Mouse (Mus musculus) ovary, postnatal 14 days (tissue): ENCODE results near the gene Plekha6.

Experiments
- DNase-seq: peaks from one replicate; pipeline ENCODE4 v3.0.0; 2022; ENCODE audit warnings: low spot score

Gene Plekha6

DNA sequence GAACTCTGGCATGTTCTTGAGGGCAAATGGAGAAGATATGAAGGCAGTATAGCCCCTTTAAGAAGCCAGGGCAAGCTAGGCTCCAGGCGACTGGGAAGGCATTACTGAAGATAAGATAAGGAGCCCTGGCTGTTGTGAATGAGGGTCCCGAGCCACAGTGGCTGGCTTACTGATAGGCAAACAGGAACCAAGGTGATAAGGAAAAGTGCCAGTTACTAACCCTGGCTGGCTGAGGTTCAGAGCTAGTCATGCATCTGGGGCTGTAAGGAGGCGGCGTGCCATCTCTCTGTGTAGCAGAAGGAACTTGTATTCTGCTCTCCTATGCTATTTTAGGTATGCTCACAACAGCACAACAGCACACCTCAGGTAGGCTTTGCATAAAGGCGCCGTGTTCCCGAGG is 80.7 kb downstream of the Plekha6 start:
- DNase-seq: no peak

DNA sequence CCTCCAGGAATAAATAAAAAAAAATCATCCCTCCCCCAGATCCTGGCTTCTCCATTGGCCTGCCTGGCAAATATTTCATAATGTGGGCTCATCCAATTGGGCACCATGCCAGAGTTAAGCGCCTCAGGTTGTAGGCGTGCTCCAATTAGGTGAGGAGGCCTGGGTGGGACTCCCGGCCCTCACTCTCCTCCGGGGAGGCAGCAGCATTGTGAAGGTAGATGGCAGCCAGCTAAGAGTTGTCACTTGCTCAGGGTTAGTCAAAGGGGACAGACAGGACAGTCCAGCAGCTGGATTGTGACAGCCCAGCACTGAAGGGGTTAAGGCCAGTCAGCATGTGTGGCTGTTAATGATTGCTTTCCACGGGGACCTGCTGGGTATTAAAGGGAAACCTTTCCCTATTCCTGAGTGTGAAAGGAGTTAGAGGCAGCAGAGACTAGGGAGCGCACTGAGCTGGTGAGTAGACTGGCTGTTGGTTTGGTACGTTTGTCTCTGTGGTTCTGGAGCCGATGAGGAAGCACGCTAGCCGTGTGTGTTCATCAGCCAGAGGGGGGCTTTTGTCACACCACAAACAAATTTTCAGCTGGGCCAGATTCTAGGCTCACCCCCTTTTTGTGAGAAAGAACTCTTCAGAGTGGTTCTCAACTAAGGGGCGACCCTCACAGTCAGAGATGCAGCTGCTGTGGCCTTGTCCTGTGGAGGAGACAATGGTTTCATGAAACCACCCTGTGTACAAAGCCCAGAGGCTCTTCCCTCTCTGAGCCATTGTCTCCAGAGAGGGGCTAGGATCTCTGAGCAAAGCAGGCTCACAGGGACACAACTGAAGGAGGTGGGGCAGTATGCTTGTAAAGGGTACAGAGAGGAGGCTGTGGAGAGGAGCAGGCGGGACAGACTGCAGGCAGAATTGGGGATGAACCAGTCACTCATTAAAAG is 81.9 kb downstream of the Plekha6 start:
- DNase-seq: no peak

DNA sequence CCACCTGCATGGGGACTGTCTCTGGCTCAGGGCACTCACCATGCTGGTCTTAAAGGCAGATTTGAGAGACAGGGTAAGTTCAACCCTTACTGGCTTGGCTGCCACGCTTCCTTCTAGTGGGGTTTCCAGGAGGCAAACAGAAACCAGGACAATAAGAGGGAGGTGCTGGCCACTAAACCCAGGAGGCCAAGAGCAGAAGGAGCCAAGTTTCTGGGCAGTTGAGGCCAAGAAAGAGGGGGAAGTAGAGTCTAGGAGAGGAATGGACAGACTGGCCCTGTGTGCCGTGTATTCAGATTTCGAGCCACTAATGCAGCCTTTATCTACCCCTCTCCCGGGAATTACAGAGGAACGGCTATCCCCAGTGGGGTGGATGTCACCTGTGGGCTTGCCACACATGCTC is 83.2 kb downstream of the Plekha6 start:
- no peak for DNase-seq

DNA sequence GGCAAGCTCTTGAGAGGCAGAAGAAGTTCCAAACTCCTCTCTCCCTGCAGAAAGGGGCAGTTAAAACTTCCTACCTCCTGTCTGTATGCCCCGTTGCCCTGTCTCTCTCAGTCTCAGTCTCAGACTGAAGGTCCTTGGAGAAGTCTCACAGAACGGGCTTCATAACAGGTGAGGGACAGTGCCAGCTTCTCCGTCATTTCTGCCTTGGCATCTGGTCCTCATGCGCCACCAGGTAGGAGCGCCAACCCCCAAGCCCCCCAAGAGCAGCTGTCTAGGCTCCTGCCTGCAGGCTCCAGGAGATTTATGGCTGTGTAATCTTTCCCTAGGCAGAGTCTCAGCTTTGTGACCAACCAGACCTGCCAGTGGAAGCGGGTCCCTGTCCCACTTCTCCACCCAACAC is 86.8 kb downstream of the Plekha6 start:
- DNase-seq: no peak

DNA sequence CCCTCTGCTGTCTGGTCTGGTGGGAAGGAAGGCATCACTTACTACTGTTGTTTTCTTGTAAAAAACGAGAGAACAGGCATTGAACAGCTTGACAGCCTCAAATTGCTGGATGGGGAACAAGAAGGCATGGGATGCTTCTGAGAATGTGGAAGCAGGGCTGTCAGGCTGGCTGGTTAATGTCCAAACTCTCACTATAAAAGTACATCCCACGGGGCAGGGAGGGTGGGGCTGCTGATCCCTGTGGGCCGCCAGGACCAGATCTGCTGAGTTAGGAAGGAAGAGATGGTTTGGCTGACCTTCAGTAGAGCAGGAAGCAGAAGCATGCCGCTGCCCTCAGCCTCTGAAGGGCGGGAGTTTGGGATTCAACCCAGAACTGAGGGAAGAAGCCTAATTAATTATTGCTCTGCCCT is 87.6 kb downstream of the Plekha6 start:
- DNase-seq: no peak

DNA sequence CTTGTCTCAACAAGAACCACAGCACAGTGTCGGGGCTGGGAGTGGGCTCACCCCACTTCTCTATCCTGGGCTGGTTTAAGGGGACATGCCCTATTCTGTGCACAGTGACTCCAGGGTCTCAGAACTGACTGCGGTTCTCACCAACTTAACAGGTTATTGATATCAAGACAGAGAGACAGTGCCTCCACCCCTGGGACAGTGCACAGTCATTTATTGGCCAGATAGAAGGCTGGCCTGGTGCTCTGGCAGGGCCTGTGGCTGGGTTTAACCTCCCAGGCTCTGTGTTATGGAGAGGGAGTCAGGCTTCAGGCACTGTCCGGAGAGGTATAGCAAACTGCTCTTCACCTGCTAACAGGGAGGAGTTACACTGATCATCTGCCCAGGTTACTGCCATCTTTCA is 88.2 kb downstream of the Plekha6 start:
- DNase-seq: no peak

DNA sequence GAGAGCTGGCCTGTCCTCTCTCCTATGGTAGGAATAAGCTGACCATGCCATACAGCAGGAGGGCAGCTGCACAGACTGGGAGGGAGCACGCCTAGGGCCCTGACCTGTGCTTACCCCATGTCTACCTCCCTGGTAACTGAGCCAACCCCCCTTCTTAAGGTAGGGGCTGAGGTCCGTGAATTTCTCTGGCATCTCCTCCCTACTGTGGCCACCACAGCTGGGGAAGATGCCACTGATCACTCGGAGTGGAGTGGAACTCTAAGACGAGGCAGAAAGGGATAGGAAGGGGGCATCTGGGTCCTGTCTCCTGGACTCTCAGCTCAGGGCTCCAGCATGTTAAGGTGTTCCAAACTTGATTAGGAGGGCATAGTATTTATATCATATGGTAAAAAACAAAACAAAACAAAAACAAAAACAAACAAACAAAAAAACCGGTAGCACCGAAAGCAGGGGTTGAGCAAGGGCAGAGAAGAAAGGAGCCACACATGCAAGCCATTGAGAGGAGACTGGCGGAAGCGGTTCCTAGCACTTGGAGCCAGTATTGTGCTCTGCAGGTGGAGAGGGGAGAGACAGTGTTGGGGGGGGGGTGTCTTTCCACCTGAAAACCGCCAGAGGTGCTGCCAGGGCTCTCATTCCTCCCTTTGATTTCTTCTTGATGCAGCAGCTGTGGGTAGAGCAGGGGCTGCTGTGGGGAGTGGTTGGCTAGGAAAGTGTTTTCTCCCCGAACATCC is 89.0 kb downstream of the Plekha6 start:
- no peak for DNase-seq

DNA sequence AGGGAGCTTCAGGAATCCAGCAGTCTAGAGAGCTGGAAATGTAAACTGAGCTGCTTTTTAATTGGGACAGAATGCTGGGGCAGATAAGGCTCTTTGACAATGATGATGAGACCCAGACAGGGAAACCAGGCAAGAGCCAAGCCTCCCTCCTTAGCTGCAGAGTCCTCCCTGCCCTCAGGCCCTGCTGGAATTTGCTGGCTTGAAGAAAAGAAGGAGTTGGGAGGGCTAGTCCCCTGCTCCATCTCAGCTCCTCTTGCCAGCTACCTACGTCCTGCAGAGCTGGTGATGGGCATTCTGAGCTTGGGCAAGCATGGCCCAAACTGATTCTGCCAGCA is 89.5 kb downstream of the Plekha6 start:
- no peak for DNase-seq

DNA sequence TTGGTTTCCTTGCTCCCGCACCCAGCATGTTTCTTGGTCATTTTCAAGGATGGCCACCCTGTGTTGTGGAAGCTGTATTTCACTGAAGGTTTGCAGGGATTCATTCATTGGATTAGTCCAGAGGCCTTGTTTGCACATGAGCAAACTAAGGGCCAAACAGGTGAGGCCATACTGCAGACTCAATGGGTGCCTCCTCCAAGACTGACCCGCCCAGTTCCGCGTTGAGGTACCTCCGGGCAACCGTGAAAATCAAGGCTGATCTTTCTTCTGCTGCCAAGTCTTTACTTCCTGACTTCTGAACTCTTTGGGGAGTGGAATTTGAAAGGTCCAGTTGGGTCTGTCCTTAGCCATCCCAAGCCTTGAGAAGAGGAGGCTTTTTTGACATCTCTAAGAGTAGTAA is 90.2 kb downstream of the Plekha6 start:
- no peak for DNase-seq

DNA sequence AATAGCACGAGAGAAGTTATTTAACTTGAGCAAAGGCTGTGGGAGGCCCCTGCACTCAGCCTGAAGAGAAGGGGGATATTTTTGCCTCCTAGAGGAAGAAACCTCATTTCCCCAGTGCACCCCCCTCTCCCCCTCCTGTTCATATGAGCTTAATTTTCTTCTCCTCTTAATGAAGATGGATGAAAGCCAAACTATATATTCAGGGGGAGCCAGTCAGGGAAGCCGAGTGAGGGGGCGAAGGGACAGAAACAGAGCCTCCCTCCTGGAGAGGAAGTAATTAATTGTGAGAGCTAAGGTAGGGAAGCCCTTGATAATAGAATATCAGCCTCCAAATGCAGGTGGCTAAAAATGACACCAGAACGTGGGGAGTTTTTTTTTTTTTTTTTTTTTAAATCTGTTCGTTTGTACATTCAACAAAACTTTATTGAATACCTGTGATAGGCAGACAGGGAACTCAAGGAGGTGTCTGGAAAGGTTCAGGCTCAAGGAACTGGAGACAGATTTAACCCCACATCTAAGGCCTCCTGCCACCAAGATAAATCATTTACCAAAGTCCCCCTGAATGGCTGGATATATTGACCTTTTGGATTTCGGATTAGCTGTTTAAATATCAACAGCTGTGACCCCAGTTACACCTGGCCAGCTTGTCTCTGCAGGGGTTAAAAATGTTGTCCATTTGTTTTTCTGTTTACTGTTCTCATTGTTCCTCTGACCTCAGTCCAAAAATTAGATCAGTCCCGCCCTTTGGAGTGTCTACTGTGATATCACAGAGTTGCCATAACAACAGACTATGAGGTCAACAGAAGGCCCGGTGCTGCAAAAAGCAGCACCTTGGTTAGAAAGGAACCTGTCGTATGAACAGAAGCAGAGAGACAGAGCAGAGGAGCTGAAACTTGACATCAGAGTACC is 91.1 kb downstream of the Plekha6 start:
- DNase-seq: no peak

DNA sequence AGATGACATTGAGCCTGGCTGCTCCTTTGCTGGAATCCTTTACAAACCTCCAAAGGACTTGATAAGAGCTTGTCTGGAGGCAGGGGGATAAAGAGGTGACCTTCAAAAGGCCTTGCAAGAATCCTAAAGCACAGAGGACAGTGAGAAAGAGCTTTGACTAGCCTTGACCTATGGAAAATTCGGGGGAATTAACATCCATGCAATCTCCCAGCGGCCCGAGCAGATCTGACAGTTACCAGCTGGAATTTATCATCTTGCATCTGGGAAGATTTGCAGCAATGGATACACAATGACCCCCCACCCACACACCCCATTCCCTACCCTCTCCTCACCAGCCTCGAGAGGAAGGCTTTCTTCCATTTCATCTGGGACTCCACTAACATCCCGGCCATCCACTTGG is 91.8 kb downstream of the Plekha6 start:
- DNase-seq: no peak

DNA sequence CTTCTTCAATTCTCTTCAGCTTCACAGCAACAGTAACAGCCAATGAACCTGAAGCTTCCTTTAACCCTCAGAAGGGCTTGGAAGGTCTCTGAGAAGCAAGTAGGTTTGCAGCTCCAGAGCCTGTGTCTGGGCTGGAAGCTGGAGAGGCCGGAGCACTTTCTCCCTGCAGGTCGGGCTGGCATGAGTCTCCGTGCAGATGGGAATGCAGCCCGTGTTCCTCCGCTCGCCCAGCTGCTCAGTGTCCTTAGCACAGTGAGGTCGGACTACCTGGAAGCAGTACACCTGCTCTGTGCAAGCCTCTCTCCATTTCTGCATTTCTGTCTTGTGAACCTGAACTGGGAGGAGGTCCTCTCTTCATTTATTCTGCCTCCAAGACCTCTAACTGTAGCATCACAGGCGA is 92.3 kb downstream of the Plekha6 start:
- no peak for DNase-seq

DNA sequence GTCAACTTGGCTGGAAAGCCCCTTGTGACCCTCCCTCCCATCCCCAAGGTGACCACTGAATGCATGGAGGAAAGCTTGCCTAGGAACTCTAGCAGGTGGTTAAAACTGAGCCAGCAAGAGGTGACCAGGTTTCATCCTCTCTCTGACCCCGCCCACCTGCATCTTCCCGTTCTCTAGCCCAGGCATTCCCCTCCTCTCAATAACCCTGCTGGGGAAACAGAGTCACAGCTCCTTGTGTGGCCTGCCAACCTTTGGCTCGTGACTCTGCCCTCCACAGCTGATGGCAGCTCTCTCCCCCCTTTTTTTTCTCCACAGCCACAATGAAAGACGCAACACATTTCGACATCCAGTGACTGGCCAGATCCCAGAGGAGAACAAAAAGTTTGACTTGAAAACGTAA is 94.7 kb downstream of the Plekha6 start:
- no peak for DNase-seq

DNA sequence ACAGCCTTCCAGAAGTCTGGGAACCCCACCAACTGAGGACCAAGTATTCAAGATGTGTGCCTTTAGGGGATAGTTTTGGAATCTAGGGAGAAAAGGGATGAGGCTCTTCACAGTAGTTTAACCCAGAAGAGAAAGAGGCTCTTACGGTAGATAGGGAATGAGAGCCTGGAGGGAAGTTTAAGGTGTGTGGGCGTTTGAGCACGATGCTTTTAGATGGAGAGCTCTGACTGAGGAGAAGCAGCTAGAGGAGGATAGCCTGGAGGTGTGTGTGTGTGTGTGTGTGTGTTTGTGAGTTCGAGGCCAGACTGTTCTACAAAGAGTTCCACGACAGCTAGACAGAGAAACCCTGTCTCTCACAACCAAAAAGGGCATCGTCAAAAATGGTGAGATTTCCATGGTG is 98.6 kb downstream of the Plekha6 start:
- DNase-seq: no peak

DNA sequence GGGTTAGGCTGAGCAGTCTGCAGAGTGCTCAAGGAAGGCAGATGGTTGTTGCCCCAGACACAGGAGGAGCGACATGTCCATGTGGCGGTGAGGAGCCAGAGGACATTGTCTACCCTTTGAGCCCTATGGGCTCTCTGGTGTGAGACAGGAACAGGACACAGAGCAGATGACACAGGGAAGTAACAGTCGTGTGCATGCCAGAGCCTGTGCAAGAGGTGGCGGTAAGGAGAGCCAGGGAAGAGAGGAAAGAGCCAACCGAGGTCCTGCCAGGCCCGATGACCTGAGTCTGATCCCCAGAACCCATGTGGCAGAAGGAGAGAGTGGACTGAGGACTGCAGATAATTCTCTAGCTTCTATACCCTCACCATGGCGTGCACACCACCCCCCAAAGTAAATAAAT is 99.1 kb downstream of the Plekha6 start:
- no peak for DNase-seq

DNA sequence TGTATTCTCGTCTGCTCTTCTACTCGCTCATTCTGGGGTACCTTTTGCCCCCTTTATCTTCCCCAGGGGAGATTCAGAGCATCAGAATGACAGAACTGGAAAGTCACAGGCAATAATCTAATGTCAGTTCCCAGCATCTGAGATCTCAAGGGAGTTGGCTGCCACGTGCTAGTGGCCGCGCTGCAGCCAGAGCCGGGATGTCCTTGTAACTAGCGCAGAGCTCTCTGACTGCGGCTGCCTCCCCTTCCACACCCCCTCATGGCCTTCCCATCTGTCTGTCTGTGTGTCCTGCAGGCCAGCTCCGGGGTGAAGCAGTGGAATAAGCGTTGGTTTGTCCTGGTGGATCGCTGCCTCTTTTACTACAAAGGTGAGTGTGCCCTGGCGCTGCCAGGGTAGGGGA is 100.4 kb downstream of the Plekha6 start:
- DNase-seq: no peak

DNA sequence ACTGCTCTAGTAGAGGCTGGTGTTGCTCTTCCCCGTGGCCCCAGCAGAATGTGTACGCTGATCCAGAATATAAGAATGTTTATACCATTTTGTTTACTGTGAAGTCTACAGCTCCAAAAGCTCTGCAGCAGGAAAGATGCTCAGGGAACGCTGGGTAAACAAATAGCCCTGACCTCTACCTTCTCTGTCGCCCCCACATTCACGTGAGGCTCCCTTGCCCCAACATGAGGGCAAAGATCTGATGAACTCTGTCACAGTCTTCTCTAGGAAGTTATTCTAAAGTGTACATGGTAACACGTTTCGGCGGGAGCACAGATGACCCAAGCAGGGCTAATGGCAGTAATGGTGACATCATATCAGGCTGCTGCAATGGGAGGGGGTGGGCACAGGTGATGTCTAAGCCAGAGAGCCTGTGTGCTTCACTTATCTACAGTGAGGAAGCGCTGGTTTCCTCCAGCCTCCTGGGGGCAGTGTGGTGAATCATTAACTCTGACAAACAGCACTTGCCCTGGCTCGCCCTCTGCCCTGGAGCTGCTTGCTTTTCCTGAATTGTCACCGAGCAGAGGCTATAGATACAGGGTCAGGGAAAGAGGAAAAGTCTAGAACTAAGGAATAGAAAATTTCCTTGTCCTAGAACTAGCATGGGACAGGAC is 101.2 kb downstream of the Plekha6 start:
- no peak for DNase-seq

DNA sequence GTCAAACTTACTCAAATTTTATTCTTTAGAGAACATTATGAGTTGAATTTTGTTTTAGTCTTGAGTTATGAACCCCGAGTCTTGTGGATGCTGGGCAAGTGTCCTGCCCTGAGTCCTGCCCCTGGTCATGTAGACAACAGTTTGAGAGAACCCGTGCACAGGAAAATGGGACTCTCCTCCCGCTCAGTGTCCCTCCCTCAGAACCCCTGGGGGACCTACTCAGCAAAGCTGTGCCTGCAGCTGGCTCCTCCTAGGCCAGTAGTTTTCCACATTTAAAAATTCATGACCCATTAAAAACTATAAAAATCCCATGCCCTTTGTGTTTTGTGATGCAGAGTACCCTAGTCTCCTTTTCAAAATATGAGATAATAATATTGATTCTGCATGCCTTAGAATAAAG is 103.1 kb downstream of the Plekha6 start:
- no peak for DNase-seq

DNA sequence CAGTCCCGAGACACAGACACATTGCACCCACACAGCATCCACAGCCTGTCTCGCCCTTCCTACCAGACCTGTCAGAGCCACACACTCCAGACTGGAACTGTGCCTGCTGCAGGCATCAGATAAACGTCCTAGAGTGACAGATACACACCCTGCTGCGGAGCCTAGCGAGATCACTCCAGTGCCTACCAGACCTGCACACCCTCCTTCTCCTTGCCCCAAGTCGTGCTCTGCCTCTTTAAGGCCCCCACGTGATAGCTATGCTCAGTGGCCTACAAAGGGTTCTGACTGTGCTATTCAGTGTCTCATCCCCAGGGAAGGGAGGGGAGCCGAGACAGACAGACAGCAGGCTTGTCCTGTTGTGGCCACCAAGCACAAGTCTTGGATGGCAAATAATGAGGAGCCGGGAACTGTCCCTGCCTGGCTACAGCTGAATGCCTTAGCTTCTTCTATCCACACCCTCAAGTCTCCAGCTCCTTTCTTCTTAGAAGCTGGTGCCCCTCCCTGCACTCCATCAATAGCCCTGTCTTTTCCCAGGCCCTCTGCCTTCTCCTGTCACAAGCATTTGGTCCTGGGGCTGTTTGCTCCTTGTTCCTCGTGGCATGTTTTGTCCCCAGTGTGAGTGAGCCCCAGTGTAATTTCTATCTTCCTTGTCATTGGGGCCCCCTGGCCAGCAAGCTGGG is 103.9 kb downstream of the Plekha6 start:
- DNase-seq: no peak

DNA sequence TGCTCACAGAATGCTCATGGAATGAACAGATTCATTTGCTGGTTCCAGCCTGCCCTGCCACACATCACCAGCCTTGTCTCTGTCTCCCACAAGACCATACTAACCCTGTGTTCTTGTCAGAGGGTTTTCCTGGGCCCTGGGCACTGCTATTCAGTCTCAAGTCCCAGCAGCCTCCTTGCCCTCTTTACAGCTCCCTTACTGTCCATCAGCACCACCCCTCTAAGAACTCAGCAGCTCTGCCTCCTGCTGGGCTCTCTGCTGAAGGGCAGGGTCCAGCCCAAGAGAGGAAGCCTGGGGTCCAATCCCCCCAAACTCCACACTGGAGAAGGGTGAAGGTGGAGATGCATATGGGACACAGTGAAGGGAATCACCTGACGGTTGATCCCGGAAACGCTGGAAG is 104.5 kb downstream of the Plekha6 start:
- no peak for DNase-seq

DNA sequence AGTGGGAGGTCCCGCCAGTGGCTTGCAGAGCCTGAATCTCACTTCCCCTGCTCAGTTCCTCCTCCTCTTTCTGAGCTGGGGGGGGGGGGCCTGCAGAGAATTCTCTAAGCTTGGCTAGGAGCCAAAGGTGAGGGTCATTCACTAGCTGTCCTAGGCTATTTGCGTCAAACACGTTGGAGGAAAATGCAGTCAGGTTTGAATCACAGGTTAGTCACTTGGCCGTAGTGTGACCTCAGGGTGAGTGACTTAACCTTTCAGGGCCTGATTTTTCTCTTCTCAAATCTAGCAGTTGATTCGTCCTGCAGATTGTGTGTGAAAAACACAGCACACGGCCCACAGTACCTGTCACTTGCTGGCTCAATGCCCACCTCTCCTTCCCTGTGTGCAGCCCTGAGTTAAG is 106.3 kb downstream of the Plekha6 start:
- DNase-seq: no peak

DNA sequence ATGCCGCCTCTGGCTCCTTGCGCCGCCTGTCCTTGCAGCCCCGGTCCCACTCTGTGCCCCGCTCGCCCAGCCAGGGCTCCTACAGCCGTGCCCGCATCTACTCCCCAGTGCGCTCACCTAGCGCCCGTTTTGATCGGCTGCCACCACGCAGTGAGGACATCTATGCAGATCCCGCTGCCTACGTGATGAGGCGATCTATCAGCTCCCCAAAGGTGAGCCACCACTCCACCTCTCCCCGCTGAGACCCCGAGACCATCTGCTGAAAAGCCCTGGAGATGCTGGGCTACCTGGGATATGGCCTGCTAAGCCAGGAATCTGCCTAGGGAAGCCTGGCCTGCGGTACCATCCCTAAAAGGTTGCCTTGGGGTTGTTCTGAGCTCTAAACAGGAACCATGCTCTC is 110.2 kb downstream of the Plekha6 start:
- no peak for DNase-seq
